Mouse (Mus musculus) urinary bladder, postnatal 4 days (tissue): ENCODE results near the gene Gcn1l1.
"Not testable (repeated sequence)": the region's sequence is repeated elsewhere in the genome, so short reads cannot be mapped to it uniquely, and the experiment has no call there.

ENCODE experiments used
- DNase-seq, 2 experiments: peaks; one replicate each; pipeline ENCODE4 v3.0.0; 2021 to 2022; ENCODE audit warnings: low spot score in 2 of 2

Gene Gcn1l1

DNA sequence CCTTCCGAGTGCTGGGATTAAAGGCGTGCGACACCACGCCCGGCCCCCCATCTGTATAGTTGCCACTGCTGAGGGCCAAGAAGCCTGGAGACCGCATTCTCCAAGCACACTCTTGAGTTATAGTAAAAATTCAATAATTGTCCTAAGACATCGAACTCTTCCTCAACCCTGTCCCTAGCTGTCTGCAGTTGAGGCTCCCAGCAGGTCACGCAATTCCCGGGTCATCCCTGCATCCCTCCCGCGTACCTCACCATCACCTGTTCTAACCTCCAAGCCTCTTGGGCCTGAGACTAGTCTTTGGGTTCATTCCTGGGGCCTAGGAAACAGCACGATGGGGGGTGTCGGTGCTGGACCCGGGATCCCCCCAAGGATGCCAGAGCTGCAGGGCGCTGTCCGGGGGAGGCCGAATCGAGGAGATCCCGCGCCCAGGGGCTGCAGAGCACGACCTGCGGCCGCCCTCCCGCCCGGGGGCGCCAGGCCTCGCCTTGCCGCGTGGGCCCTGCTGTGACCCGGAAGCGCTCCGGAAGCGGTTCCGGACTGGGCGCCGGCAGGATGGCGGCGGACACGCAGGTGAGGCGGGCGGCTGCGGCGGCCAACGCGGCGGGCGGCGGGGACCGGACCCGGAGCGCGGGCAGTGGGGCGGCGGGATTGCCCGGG is at the start of gene Gcn1l1:
Gene Gcn1l1, plus strand, starts transcription at position 518 of the 657 bp plus-strand sequence.
- peak; percentile 79 to 82 for DNase-seq

DNA sequence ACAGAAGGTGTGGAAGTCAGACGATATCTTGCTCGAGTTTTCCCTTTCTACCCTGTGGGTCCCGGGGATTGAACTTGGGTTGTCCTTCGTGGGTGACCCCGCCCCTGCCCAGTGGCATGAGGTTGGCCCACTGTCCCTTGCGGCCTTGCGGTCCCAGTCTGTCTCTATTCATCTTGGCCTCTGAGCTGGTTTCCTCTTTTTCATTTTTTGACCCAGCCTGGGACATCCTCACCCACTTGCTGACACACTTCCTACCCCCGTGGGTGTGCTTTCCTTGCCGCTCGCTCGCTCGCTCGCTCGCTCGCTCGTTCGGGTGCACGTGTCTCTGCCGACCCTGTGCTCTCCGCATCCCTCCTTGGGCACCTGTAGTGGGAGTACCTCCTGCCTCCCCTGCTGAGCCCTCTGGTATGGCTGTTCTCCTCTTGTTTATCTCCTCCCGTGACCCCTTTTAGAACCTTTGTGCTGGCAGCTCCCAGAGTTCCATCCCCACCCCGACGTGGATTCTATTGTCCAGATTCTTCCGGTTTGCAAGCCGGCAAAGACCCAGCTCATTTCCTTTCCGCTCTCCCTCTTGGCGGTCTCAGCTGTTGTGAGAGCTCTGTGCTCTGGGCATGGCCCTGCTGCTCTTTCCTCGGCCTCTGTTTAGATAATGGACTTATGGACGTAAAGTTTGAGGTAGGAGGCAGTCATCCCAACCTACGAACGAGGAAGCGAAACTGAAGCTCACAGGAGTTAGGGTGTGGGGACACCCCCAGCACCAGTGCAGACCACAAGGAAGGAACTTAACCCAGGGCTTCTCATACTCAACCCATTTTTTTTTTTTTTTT is 48.8 kb upstream of the Gcn1l1 start:
- DNase-seq = no peak

DNA sequence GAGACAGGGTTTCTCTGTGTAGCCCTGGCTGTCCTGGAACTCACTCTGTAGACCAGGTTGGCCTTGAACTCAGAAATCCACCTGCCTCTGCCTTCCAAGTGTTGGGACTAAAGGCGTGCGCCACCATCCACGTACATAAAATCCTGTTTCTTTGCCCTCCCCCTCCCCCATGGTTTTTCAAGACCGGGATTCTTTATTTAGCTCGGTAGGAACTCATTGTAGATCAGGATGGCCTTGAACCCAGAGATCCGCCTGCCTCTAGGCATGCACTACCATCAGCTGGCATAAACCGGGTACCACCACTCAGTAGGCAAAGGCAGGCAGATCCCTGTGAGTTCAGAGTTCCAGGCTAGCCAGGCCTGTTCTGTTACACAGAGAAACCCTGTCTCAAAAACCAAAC is 48.1 kb upstream of the Gcn1l1 start:
- no peak for DNase-seq

DNA sequence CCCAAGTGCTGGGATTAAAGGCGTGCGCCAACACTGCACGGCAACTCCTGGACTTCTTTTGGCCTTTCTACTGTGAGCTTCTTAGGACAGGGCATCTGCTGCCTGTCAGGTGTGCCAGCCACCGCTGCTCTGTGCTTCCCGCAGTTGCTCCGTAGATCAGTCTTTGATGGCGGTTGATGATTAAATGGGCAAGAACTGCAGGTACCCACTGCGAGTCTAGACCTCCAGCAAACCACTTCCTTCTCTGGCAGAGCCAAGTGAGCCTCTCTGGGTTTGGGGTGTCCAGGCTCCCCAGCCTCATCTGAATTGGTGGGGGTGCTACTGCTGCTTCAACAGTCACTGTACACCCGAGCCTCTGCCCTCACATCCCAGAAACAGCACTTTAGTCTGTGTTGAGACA is 47.6 kb upstream of the Gcn1l1 start:
- no peak for DNase-seq

DNA sequence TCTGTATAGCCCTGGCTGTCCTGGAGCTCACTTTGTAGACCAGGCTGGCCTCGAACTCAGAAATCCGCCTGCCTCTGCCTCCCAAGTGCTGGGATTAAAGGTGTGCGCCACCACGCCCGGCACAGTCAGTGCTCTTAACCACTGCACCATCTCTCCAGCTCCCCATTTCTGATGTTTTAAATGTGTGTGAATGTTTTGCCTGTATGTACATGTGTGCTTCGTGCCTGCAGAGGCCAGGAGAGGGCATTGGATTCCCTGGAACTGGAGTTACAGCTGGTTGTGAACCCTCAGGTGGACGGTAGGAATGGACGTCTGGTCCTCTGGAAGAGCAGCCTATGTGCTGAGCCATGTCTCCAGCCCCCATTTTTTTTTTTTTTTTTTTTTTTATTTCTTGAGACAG is 46.8 kb upstream of the Gcn1l1 start:
- not testable (repeated sequence) for DNase-seq

DNA sequence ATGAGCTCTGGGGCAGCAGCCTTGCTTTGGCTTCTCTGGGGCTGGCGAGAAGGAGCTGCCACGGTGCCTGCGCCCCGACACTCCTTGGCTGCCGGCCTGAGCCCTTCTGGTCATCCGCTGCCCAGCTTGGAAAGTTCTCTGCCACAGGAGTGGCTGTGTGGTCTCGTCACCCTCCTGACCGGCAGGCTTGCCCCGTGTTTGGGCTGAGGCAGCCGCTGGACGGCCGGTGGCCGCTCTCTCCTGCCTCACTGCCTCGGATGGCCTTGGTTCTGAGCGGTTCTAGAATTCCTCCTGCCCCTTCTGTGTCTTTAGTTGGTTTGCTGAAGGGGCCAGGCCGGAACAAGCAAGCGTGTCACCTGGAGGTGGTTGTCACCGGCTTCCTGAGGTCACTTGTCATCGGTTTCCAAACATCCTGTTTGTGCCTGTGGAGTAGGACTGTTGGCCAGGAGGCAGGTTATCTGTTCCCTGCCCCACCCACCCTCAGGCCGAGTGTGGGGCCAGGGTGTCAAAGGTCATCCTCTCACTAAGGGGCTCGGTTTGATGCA is 44.7 kb upstream of the Gcn1l1 start:
- no peak for DNase-seq

DNA sequence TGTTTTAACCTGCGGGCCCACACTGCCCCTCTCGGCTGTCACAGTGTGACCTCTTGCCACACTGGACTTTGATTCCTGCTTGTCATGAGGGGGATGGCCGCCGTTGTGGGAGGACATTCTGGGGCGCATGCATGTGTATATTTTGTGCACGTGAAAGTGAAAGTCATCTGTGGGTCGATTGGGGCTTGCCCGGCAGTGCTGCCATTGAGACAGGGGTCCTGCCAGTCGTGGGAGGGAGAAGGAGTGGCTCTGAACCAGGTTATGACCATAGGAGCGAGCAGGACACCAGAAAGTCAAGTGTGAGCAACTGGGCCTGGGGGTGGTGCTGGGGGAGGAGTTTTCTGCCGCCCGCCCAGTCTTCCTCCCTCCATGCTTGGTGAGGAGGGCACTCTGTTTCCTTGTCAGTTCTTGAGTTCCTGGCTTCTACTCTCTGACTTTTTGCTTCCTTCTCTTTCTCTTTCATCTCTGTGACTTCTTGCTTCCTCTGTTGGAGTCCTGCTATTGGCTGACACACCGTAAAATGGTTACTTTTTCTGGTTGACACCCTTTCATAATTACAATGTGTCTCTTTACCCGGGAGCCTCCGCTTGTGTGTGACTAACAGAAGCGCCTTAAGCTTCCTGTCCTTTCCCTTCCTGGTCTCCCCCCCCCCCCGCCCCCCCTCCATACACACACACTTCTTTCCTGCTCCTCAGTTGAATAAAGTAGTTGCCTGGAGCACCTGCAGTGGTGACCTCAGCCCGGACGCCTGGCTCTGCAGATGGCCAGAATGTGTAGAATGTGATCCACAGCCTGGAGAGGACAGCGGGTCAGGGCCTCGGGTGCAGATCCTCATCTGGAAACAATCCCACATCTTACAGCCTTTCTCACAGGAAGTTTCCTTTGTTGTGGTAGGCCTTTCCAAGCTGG is 43.2 kb upstream of the Gcn1l1 start:
- no peak for DNase-seq

DNA sequence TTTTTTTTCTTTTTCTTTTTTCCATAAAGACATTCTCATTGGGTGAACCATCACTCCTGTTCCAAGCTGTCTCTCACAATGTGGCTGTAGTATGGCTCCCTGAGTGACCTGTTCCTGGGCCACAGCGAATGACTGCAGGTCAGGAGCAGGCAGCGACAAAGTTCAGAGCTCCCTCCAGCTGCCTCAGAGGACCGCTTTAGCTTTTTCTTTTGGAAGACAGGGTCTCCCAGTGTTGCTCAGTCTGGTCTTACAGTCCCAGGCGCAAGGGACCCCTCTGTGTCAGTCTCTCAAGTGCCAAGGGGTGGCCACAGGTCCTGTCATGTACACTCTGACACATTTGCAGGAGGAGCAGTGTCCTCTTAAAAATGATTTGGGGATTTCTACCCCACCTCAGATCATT is 42.5 kb upstream of the Gcn1l1 start:
- DNase-seq = no peak

DNA sequence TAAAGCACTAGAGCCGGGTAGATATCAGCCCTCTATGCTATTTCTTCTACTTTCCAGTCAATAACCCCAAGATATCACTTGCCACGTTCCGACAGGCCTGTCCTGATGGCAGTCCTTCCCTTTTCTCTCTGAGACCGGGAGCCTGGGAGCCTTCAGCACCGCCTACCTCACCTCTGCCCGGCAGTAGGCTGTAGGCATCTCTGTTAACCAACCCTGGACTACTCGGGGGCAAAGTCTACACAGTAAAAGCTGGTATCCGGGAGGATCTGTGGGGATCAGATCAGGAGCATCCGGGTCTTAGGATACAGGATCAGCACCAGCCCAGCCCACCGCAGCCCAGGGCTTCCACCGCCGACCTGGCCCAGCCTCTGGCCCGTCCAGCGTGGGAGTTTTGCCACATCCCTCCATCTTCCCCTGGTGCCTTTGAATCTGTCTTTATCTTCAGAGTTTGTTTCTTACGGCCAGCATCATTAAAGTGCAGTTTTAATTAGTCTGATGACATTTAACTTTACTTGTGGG is 42.0 kb upstream of the Gcn1l1 start:
- no peak for DNase-seq

DNA sequence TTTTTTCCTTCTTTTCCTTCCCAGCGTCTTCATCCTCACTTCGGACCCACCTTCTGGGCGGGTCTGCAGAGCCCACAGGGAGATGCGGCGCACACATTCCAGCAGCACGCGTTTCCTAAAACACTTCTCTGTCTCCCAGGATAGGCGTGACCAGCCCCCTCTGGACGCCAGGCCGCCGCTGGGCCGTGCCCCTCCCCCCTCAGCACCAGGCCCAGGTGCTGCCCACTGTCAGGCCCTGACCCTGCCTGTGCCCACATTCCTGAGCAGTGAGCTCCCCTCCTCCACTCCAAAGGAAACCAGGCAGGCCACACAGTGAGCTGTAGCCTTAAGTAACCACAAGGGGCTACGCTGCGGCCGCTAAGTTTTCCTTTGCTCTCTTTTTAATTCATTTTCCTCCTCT is 41.1 kb upstream of the Gcn1l1 start:
- DNase-seq = no peak

DNA sequence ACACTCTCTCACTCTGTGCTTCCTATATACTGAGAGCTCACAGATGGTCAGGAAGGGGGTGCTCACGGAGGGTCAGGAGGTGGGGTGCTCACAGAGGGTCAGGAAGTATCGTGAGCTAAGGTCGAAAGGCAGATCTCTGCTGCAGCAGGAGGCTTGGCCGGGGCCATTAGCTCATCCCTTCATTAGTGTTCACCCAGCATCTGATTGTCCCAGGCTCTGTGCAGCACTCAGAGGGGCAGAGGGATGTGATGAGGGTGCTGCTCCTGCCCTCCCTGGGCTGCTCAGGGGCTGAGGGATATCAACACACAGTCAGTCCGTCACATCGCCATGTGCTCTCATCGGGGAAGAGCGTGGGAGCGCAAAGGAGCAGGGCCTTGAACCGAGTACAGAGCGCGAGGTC is 40.6 kb upstream of the Gcn1l1 start:
- no peak for DNase-seq

DNA sequence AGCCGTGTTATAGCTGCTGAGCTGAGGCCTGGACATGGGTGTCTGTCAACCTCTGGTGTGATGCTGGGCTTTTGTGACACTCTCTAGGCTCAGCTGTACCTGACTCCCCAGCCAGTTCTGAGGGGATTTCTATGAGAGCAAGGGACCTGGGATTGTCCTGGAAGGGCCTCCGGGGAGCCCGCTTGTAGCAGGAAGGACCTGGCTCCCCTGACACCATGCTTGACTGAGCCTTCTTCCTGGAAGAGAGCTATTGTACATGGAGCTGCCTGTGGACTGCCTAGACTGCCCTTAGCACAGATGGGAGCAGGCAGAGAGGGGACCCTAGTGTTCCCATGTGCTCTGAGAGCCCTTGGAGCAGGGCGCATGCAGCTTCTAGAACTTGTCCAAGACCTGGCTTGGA is 39.6 kb upstream of the Gcn1l1 start:
- DNase-seq = no peak

DNA sequence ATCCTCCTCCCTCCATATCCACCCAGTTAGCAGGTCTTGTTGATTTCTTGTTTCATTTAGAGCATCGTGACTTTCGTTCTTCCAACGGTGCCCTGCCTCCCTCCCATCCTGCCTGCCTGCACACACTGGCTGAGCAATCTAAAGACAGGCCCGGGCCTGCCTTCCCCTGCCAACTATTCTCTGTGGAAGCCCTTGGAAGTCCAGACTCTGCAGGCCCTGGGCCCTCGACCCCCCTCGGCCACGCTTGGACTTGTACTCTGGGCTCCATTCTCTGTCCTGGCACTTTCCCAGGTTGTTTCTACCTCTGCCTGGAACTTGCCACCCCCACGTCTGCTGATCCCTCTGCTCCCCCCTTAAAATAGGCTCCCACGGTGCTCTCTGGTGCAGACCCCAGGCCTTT is 39.1 kb upstream of the Gcn1l1 start:
- no peak for DNase-seq

DNA sequence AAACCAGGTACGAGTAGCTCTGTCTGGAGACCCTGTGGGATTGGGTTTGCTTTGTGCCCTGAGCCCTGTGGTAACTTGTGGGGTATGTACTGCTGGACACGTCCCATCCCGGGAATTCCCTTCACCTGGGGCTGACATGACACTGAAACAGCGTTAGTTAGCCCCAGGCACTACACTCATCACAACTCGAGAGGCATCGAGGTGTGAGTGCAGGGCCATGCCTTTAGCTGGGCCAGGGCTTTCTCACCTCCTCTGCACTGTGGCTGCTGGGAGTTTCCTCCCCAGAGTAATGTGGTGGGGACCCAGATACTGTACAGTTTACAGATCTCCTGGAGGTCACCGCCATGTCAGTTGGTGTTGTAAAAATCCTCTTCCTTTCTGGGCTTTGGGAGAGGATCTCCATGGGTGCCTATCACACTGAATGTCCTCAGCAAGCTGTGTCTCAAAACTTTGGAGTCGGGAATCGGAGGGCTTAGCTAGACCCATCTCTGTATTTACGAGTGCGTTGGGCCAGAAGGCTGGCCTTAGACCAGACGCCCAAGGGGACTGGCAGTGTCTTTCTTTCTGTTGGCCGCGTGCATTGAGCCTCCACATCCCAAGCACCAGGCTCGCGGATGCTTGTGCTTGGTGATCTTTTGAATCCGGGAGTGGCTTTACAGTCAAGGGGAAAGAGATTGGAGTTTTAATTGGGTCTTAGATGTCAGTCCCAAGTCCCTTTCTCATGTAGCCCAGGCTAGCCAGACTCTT is 38.4 kb upstream of the Gcn1l1 start:
- no peak for DNase-seq

DNA sequence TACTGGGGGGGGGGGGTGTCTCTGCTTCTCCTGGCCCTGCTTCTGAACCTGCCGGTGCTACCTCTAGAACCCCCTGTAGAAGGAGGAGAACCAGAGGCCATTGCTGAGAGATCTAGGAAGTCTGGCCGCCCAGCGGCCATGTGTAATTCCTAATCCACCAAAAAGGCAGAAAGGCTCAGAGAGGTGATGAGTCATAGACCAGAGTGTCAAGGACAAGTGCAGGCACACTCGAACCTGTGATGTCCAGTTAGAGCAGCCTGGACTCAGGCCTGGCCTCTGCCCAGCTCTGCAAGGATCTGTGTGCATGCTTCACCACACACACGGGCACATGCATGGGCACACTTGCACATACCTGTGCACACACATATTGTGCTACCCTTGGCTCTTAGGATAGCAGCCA is 36.9 kb upstream of the Gcn1l1 start:
- no peak for DNase-seq

DNA sequence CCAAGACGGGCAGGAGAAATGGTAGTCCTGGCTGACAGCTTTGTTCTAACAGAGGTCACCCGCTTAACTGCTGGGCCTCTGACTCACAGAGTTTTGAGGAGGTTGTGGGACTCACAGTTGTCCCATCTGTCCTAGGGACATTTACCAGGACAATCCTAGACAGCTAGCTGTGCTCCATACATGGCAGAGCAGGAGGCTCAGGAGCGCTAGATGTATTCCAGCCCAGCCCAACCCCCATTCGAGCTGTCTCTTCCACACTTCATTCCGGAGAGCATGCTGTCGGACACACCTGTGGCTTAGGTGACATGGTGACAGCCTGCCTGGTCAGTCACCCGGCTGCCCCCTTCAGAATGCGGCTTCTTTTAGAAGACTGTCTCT is 35.7 kb upstream of the Gcn1l1 start:
- no peak for DNase-seq

DNA sequence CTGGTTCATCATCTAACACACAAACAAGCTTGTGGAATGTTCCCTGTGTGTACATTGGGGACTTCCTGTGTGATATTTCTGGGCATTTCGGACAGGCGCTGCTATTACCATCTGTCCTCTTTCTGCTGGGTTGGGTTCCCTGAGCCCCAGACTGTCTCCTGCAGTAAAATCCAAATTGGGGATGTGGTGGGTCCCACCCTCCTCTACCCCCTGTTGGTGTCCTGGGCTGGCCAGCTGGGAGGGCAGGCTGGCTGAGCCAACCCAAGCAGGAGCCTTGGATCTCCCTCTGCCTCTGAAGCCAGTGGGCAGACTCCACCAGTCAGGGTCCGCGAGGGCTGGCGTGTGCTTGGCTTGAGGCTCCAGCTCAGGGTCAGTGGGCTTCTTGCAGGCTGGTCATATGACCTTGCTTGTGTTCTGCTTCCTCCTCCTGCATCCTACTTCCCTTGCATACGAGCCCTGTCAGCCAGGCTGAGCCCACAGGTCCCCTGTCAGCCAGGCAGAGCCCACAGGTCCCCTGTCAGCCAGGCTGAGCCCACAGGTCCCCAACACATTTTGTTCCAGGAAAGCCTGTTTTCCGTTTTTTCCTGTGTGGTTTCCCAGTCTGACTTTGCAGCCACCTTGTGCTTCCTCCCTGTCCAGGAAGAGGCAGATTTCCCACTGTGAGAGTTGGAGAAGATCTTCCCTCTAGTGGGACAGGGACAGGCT is 35.2 kb upstream of the Gcn1l1 start:
- no peak for DNase-seq

DNA sequence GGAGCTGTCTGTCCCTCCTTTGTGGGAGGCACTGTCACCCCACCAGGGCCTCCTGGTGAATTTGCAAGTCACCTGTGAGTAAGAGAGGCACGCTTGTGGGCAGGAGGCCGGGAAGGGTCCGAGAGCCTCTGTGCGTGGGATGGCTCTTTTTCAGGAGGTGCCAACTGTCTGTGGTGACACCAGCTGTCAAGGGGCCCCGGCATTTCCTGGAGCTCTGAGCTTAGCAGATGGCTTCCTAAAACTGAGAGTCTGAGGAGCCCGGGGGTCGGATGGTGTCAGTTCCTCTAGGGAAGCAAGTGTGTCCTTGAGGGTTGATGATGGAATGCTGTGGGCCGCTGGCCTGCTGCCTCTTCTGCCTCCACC is 34.6 kb upstream of the Gcn1l1 start:
- no peak for DNase-seq

DNA sequence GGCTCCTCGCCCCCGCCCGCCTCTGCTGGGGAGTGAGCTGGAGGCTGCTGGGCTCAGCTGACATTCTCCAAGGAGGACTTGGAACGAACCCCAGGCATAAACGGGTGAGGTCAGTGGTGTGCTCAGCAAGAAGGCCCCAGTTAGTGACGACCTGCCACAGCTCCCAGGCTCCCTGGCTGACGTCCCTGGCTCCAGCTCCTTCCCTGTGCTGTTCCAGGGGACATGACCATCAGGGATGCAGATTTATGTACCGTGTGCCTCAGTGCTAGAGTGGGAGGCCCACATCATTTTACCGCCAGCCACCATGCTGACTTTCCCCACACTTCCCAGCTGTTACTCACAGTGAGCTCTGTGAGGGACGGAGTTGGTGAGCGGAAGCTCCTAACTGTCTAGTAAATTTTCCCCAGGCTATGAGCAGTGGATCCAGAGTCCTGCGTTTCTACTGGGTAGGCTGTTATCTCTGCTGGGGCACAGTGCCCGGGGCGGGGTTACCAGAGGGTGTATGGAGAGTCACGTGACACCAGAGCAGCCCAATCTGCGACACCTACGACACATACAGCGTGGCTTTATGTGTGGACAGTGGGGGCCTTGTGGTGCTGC is 33.3 kb upstream of the Gcn1l1 start:
- peak; percentile 80 to 81 for DNase-seq

DNA sequence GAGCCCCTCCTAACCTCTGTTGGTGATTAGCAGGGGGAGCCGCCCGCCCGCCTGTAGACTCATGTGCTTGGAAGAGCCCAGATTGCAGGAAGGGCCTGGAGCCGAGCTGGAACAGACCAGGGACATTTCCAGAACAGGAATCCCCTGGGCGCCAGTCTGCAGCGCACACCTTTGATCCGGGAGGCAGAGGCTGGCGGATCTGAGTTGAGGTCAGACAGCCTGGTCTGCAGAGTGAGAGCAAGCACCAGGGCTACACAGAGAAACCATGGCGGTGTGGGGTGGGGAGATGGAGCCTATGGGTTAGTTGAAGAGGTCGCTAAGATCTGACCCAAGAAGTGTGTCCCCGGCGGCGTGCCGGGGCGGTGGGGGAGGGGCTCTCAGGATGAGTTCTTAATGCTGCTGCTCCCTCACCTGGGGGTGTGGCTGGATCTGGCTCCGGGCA is 30.7 kb upstream of the Gcn1l1 start:
- DNase-seq = no peak
